Mouse (Mus musculus) olfactory bulb, adult 2 months (tissue): ENCODE results near the gene Uqcrc1. TPM values are rescaled to one million over a fixed set of nuclear protein-coding genes. Genes with fewer than 3 reads are reported as not detected.
A peak's percentile ranks its signal among the peaks of the same experiment; 100 is the strongest.

ENCODE experiments used
- H3K27ac ChIP-seq: fragments of 200-500 bp; 2 replicates; pipeline ENCODE4 v1.5.1; 2012; ENCODE audit warnings: low read depth, low read length; ENCODE audit not compliant: insufficient read depth
- H3K4me1 ChIP-seq: fragments of 200-500 bp; 2 replicates; pipeline ENCODE4 v1.6.1; 2012; ENCODE audit warnings: low read length; ENCODE audit not compliant: control insufficient read depth, insufficient read depth
- H3K4me3 ChIP-seq: fragments of 200-500 bp; 2 replicates; pipeline ENCODE4 v1.5.1; 2012; ENCODE audit warnings: mild to moderate bottlenecking, low read depth, low read length, moderate library complexity; ENCODE audit not compliant: insufficient read depth
- CTCF ChIP-seq: fragments of 200-500 bp; IDR thresholded peaks from 2 replicates; pipeline ENCODE4 v1.5.1; 2012; ENCODE audit warnings: low read depth, mild to moderate bottlenecking, low read length, moderate library complexity; ENCODE audit not compliant: insufficient read depth
- POLR2A ChIP-seq: fragments of 200-500 bp; IDR thresholded peaks from 2 replicates; pipeline ENCODE4 v1.6.1; 2012; ENCODE audit warnings: mild to moderate bottlenecking, low read depth, low read length, moderate library complexity; ENCODE audit not compliant: insufficient read depth
- WGBS: fragments of 180-500 bp; shearing (Covaris S2); methylation state at CpG from one replicate; pipeline ENCODE4 v1.1.7; 2018; 5-methylcytosine and 5-hydroxymethylcytosine counted together
- polyA plus RNA-seq: library from polyadenylated mRNA; stranded (reverse); fragments of >200 nt; gene quantifications from 2 replicates; pipeline ENCODE4 v1.2.4, GENCODE M21; 2012; ENCODE audit warnings: low replicate concordance; ENCODE audit not compliant: missing spikeins, insufficient read depth, insufficient read length

Uqcrc1 gene
- polyA plus RNA-seq, 1 experiment, result 636 TPM

DNA sequence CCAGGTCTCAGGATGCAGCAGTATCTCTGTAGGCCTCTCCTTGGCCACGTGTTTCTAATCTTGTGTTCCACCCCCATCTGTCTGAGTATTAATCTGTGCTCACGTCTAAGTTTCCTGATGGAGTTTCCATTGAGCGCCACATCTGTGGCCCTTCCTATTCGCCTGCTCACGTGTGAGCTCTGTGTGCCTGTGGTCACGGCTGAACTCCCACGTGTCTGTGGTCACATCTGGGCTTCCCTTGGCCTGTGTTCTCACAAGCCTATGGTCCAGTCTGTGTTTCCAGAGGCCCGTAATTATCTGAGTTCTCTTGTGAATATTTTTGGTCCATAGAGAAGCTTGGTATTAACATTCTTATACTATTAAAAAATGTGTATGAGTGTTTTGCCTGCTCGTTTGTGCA lies 40.0 kb downstream of the Uqcrc1 start:
- H3K27ac ChIP-seq, result no peak overlapping the region
- no peak overlapping the region for H3K4me3 ChIP-seq
- H3K4me1 ChIP-seq, result no peaks in the 10 kb centered on the region
- no peak for TF ChIP-seq CTCF
- TF ChIP-seq POLR2A, result no peak
- 88% methylated on average over 9 of the region's 9 CpGs for WGBS

DNA sequence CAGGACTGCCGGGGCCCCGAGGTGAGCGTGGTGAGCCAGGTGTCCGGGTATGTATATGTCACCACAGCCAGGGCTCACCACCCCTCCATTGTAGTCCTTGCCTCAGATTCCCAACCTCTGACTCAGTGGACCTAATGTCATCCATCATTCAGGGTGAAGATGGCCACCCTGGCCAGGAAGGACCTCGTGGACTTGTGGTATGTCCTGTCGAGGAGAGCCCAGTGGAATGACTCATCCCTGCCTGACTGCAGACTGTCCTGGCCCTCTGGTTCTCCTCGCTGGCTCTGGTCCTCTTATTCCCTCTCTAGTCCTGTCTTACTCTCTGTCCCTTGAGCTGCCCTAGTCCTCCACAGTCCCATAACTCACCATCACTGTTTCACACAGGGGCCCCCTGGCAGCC lies 41.5 kb downstream of the Uqcrc1 start:
- peaks cover 9% of the 10 kb centered on the region; the same call in 1 of the 2 replicates for H3K4me1 ChIP-seq
- H3K27ac ChIP-seq, result no peak overlapping the region
- no peak overlapping the region for H3K4me3 ChIP-seq
- WGBS, result 82% methylated on average over 7 of the region's 7 CpGs
- TF ChIP-seq POLR2A (no peak), CTCF (no peak)

DNA sequence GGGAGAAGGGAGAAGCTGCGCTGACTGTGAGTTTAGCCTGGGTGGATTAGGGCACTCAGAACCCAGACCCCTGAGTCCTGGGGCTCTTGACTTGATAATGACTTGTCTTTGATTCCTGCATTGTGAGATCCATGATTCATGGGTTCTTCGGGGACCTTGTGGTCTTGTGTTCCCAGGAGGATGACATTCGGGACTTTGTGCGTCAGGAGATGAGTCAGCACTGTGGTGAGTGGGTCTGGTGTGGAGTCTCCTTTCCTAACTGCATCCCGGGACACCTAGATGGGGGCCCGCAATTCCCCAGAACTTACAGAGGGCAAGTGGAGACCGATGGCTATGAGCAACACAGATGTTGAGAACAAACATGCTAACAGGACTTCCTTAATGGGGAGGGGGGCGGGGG lies 46.1 kb downstream of the Uqcrc1 start:
- Histone ChIP-seq H3K4me1 (peaks cover 12% of the 10 kb centered on the region; the same call in 1 of the 2 replicates), H3K27ac (no peak overlapping the region), H3K4me3 (no peak overlapping the region)
- TF ChIP-seq POLR2A (no peak), CTCF (no peak)
- 75% methylated on average over 8 of the region's 8 CpGs for WGBS

DNA sequence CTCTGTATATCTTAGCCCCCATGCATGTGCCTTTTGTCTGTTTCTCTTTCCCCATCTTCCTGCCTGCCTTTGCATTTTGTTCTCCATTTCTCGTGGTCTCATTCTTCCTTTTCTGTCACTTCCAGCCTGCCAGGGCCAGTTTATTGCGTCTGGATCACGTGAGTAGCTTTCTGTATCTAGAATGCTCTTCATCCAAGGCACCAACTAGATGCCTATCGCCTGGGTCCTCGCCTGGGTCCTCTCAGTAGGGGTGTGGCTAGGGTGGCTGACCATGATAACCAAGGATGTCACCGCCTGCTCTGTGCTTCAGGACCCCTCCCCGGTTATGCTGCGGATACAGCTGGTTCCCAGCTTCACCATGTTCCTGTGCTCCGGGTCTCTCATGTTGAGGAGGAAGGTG lies 46.8 kb downstream of the Uqcrc1 start:
- Histone ChIP-seq H3K27ac (no peak overlapping the region), H3K4me1 (peaks cover 18% of the 10 kb centered on the region; the same call in 1 of the 2 replicates), H3K4me3 (no peak overlapping the region)
- WGBS, result 84% methylated on average over 9 of the region's 9 CpGs
- no peak for TF ChIP-seq CTCF
- no peak for TF ChIP-seq POLR2A

- TF ChIP-seq CTCF (no peak), POLR2A (no peak)
These were observed 49.3 kb downstream of the Uqcrc1 start, which contains the start of gene Ucn2 for GRCm38 (mm10) chr9:108985710-108986109. Ucn2 (plus strand) TSS chr9:108986010.

DNA sequence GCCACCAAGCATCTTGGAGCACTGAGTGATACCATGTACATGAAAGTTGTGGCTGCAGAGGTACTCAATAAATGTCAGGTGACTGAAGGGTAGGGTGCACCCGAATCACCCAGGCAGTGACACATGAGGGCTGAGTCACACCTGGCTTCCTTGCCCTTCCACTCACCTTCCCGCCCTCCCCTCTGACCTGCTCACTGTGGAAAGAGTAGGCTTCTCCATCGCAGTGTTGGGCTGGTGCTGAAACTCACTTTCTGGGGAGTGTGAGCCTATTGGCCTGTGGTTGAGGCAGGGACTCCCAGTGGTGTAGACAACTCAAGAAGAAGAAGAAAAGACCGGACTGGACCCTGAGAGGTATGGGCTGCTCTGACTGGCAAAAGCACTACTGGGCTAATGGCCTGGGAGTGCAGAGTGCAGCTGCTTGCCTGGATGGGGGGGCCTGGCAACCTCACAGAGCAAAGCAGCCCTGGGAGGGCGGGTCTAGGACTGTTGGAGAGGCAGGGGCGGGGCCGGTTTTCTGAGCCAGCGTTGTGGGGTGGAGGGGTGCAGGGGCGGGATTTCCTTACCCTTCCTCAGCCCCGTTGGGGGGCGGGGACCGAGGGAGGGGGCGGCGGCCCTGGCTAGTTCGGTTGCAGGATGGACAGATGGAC lies 51.4 kb downstream of the Uqcrc1 start:
- Histone ChIP-seq H3K4me3 (no peak overlapping the region), H3K4me1 (peaks cover 19% of the 10 kb centered on the region), H3K27ac (no peak overlapping the region)
- TF ChIP-seq CTCF, result no peak
- TF ChIP-seq POLR2A, result no peak
- 28% methylated on average over 14 of the region's 15 CpGs for WGBS

More at GRCm38 (mm10) chr9:108985710-108986109, 49.3 kb downstream of the Uqcrc1 start, which contains the start of gene Ucn2:
- H3K4me1 ChIP-seq, result peaks cover 18% of the 10 kb centered on the region; the same call in 1 of the 2 replicates
- no peak within 1 kb of the TSS for H3K27ac ChIP-seq
- WGBS, result 100% methylated on average over 4 of the region's 4 CpGs
- no peak within 1 kb of the TSS for H3K4me3 ChIP-seq

DNA sequence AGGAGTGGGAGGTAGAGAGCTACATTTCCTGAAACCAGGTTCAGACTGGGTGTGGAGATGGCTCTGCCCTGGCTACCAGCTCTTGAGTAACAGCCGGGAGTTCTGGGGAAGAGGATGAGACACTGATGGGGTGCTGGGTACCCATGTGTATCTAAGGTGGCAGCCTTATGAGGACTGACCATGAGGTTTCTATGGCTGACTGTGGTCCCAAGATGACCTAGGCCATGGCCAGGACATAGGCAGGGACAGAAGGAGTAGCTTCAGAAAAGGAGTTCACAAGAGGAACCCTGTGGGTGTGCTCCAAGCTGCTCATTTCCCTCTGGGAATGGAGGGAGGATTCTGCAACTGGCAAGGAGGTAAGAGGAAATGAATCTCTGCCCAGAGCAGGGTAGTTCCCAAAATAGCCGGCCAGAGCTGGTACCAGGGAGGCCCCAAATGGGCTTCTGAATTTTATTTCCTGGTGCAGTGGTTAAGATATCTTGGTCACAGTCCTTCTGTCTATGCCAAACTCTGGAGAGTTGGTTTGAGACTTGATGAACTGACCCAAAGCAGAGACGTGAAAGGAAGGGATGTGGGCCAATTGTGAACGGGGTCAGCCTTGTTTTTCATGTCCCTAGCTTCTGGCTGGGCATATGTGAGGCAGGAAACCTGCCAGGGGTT lies 53.5 kb downstream of the Uqcrc1 start:
- no peak for TF ChIP-seq CTCF
- TF ChIP-seq POLR2A, result no peak
- WGBS, result 61% methylated on average over 4 of the region's 4 CpGs
- Histone ChIP-seq H3K4me1 (peaks cover 21% of the 10 kb centered on the region), H3K4me3 (no peak overlapping the region), H3K27ac (no peak overlapping the region)

DNA sequence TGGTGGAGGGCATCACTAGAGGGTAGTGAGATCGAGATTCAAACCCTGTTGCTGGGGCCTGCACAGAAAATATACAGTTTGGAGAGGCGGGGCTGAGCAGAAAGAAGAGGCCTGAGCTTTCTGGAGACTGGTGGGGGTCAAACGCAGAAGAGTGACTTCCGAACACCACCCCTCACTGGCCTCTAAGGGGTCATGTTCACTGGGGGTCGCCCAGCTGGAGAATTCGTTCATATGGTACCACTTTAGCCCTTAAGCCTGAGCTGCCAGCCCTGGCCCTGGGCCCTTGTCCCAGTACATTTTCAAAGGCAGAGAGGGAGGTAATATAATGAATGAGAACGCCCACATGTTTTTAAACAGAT lies 54.0 kb downstream of the Uqcrc1 start:
- 60% methylated on average over 7 of the region's 7 CpGs for WGBS
- no peak overlapping the region for H3K27ac ChIP-seq

DNA sequence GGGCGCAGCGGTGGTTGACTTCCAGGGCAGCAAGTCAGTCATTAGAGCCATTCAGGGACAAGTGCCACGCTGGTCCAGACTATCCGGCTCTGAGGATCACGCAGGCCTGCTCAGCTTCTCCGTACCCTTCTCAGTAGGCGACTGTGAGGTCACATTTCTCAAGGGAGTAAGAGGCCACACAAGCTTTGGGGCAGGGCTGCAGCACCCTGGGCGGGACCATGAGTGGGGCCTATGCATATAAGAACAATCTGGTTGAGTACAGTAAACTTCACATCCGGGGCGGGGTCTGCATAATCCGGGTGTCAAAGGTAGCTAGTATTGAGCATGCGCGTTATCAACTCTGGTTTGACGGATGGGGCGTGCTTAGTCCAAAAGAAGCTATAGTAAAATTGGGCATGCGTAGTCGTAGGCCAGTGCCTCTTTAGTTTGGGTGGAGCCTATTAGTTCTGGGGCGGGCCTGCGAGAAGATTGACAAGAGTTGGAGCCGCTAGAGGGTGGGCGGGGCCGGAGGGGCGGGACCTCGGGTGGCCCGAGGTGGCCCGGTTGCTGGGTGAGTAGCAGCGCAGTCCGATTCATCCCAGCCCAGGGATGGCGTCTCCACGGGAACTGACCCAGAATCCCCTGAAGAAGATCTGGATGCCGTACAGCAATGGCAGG lies 55.1 kb downstream of the Uqcrc1 start, which contains the start of gene Pfkfb4:
TSS of gene Pfkfb4 (plus strand) at position 351 of the 657 bp plus-strand sequence.
- Histone ChIP-seq H3K4me1 (peaks cover 21% of the 10 kb centered on the region), H3K27ac (peak within 1 kb of the TSS; percentile 77), H3K4me3 (peak within 1 kb of the TSS; percentile 60)
- WGBS, result 2% methylated on average over 31 of the region's 31 CpGs
- TF ChIP-seq CTCF (no peak), POLR2A (peak; percentile 62)

More for the DNA sequence above, 54.0 kb downstream of the Uqcrc1 start:
- H3K4me1 ChIP-seq, result peaks cover 21% of the 10 kb centered on the region
- no peak for TF ChIP-seq CTCF
- no peak for TF ChIP-seq POLR2A
- H3K4me3 ChIP-seq, result no peak overlapping the region
